Mouse (Mus musculus): ENCODE measurements around the gene Frem3. TPM values are rescaled to one million over a fixed set of nuclear protein-coding genes. Genes with fewer than 3 reads are reported as not detected.
A peak's percentile ranks its signal among the peaks of the same experiment; 100 is the strongest.
"Not testable (repeated sequence)": the region's sequence is repeated elsewhere in the genome, so short reads cannot be mapped to it uniquely, and the experiment has no call there.

The Frem3 gene
- polyA plus RNA-seq, 1 experiment from 2014 or later, result 0.08 TPM

GRCm38 (mm10) chr8:80738046-80738387 is 127.1 kb downstream of the Frem3 start:
- Histone ChIP-seq H3K36me3 (peaks cover 17% of the 10 kb centered on the region), H3K27ac (replicated peaks) (peak overlapping the region; percentile 97), H3K4me2 (replicated peaks) (peak overlapping the region; percentile 83), H3K9me3 (no peaks in the 10 kb centered on the region), H3K4me1 (peaks cover 8% of the 10 kb centered on the region), H3K9ac (replicated peaks) (peak overlapping the region; percentile 86), H3K27me3 (no peaks in the 10 kb centered on the region), H3K4me3 (peak overlapping the region; percentile 81)
- 0% methylated on average over 5 of the region's 5 CpGs for WGBS
- ATAC-seq (replicated peaks), result no peak

GRCm38 (mm10) chr8:80738388-80739154 is 127.7 kb downstream of the Frem3 start:
- WGBS, result under 1% methylated on average over 77 of the region's 84 CpGs
- peak; percentile 65 for ATAC-seq (replicated peaks)
- Histone ChIP-seq H3K9me3 (no peaks in the 10 kb centered on the region), H3K4me2 (replicated peaks) (peak overlapping the region; percentile 83), H3K9ac (replicated peaks) (peak overlapping the region; percentile 86), H3K4me1 (peaks cover 8% of the 10 kb centered on the region), H3K4me3 (peak overlapping the region; percentile 81), H3K27me3 (no peaks in the 10 kb centered on the region), H3K36me3 (peaks cover 14% of the 10 kb centered on the region), H3K27ac (replicated peaks) (peak overlapping the region; percentile 97)

- peak; percentile 98 for ATAC-seq (replicated peaks)
- 2% methylated on average over 88 of the region's 91 CpGs for WGBS
- Histone ChIP-seq H3K9ac (replicated peaks) (peak within 1 kb of the TSS; percentile 86), H3K4me3 (peak within 1 kb of the TSS; percentile 81), H3K4me2 (replicated peaks) (peak within 1 kb of the TSS; percentile 83), H3K27ac (replicated peaks) (peak within 1 kb of the TSS; percentile 97)
- not testable (repeated sequence) for H3K4me1 ChIP-seq, H3K27me3 ChIP-seq, H3K36me3 ChIP-seq, H3K9me3 ChIP-seq
Measured at GRCm38 (mm10) chr8:80739155-80739924, 128.5 kb downstream of the Frem3 start, which contains the start of gene Smarca5. Smarca5 (minus strand) TSS chr8:80739497.

GRCm38 (mm10) chr8:80739932-80740331 is 129.1 kb downstream of the Frem3 start:
- H3K36me3 ChIP-seq, result peaks cover 8% of the 10 kb centered on the region
- H3K4me3 ChIP-seq, result peak overlapping the region; percentile 81
- H3K9me3 ChIP-seq, result no peaks in the 10 kb centered on the region
- peaks cover 8% of the 10 kb centered on the region for H3K4me1 ChIP-seq
- H3K9ac ChIP-seq (replicated peaks), result peak overlapping the region; percentile 64
- H3K27ac ChIP-seq (replicated peaks), result peak overlapping the region; percentile 97
- peak; percentile 61 for ATAC-seq (replicated peaks)
- H3K27me3 ChIP-seq, result no peaks in the 10 kb centered on the region
- 7% methylated on average over 14 of the region's 14 CpGs for WGBS
- H3K4me2 ChIP-seq (replicated peaks), result peak overlapping the region; percentile 62

Other genes starting within 250 kb of the Frem3 start
- 2.5 and 4.2 TPM in 2 replicates for gene Gypa, start 117.3 kb upstream of the Frem3 start, polyA plus RNA-seq (2015; fragmentation: Nextera tagmentation; extraction: Ambion mirVana)
- 77.8 and 79.3 TPM in 2 replicates for gene Smarca5, start 128.4 kb downstream of the Frem3 start, polyA plus RNA-seq (2015; fragmentation: Nextera tagmentation; extraction: Ambion mirVana)